Mouse (Mus musculus) kidney, adult 18-20 months (tissue): ENCODE measurements around the gene Grik3.
A peak's percentile ranks its signal among the peaks of the same experiment; 100 is the strongest.

Experiments used
- DNase-seq: peaks from one replicate; pipeline ENCODE4 v3.0.0; 2021

Grik3 gene

GRCm38 (mm10) chr4:125490661-125491504 lies at the start of gene Grik3:
Gene Grik3, plus strand, starts transcription at chr4:125490700.
- DNase-seq: no peak

GRCm38 (mm10) chr4:125441821-125442220 lies 48.7 kb upstream of the Grik3 start:
- DNase-seq: peak; percentile 34

- no peak for DNase-seq
These were observed 46.1 kb upstream of the Grik3 start for GRCm38 (mm10) chr4:125444366-125444765.

- DNase-seq: no peak
These were observed 39.7 kb upstream of the Grik3 start for GRCm38 (mm10) chr4:125450602-125451321.

DNA sequence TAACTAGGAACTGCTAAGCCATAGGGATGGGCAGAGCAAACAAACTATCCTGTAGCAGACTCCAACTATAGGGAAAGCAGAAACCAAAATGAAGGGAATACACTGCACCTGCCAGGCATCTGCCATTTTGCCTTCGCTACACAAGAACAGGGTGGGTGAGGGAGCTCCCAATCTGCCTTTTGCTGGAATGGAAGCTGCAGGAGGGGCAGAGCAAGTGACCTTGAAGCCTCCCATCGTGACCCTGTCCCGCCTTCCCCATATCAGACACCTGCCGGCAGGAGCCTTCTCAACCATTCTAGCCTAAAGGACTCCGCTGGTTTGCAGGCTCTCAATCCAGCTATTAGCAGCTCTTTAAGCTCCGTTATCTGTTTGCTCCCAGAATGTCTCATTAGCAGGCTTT lies 38.7 kb upstream of the Grik3 start:
- no peak for DNase-seq

GRCm38 (mm10) chr4:125456506-125456905 lies 34.0 kb upstream of the Grik3 start:
- DNase-seq: no peak

- DNase-seq: peak; percentile 37
These were observed 33.1 kb upstream of the Grik3 start for GRCm38 (mm10) chr4:125457152-125458093.

- DNase-seq: no peak
These were observed 30.7 kb upstream of the Grik3 start for GRCm38 (mm10) chr4:125459791-125460190.

GRCm38 (mm10) chr4:125469711-125470372 lies 20.7 kb upstream of the Grik3 start:
- no peak for DNase-seq

GRCm38 (mm10) chr4:125474903-125475302 lies 15.6 kb upstream of the Grik3 start:
- no peak for DNase-seq

- DNase-seq: no peak
These were observed 12.4 kb upstream of the Grik3 start for GRCm38 (mm10) chr4:125478071-125478470.

DNA sequence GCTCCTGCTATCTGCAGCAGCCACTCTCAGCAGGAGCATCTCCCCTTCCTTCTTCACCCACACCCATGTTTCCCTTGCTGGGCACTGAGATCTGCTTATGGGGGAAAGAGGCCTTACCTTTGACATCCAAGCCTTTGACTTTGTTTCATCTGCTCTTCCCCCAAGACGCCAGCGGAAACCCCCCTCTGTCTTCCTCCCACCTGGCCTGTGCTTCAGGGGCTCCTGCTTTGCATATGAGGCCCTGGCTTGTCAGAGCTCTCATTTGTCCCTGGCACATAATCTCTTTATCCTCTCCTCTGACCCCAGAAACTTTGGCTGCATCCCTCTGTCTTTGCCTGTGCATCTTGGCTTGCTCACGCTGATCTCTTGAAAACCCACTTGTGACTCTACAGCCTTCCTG lies 9.2 kb upstream of the Grik3 start:
- DNase-seq: no peak

DNA sequence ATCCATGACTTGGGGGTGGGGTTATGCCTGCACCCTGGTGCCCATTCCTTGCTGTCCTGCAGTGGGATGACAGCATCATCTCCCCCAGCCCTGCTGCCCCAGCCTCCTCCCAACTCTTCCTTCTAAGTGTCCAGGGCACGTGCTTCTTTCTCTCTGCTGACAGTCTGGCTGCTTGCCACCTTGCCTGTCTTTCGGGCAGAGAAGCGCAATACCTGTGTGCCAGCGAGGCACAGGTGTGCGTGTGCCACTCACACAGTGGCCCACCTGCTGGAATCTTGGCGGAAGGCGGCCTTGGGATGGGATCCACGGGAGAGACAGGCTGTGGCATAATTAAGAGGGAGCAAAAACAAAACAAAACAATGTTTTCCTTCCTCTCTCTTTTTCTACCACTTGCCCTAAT lies 6.4 kb upstream of the Grik3 start:
- no peak for DNase-seq

DNA sequence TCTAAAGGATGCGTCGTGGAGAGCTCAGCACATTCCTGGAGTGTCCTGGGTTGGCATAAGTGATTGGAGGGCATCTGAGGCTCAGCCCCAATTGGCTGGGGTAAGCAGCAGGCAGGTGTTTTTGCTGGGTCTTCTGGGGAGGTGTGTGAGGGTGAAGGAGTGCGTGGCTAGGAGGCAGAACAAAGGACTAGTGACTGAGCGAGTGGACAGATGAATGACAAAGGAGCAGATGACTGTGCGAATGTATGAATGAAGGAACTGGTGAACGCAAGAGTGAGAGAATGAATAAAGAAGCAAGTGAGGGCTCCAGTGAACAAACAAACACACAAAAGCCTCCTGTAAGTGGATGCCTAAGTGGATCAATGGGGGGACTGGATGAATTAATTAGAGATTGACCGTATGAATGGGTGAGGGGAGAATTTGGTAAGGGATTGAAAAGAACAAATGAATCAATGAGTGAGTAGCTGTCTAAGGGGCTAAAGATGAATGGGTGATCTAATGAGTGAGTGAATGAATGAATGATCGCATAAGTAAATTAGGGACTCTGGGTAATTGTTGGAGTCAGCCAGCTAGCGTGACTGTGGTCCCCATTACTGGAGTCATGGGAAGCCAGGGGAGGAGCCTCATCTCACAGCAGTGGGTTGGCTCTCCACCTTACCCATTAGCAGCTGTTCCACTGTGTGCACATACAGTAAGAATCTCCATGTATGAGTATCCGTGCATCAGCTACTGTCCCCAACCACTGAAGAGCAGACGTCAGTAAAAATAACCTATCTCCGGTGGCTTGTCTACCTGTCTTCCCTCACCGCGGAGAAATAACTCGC lies 4.9 kb upstream of the Grik3 start:
- no peak for DNase-seq

GRCm38 (mm10) chr4:125486616-125487015 lies 3.9 kb upstream of the Grik3 start:
- DNase-seq: no peak

DNA sequence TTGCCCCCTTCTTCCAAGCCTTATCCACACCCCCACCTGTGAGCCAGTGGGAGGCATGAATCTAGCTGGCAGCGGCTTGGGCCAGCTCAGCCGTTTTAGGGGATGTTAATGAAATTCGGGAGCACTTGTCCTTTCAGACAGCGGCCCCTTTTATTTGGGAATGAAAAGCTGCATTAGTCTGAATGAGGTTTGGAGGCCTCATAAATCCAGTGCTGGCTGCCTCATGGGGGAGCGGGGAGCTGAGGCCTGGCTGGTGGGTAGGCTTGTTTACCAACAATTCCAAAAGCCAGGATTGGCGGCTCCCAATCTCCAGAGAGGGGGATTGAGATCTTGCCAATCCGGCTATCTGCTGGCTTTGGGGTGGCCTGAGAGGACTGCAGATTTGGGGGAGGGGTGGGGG lies 3.5 kb upstream of the Grik3 start:
- no peak for DNase-seq

- DNase-seq: no peak
These were observed 1.5 kb upstream of the Grik3 start for GRCm38 (mm10) chr4:125488796-125489637.

- no peak for DNase-seq
These were observed 454 bp upstream of the Grik3 start for GRCm38 (mm10) chr4:125489901-125490590.

GRCm38 (mm10) chr4:125491505-125492121 lies 1.1 kb downstream of the Grik3 start:
- no peak for DNase-seq

- DNase-seq: no peak
These were observed 1.6 kb downstream of the Grik3 start for GRCm38 (mm10) chr4:125492122-125492505.
